Mouse (Mus musculus) c-Kit-negative CD71-positive TER-119-positive erythroid progenitor cells, embryonic 14.5 days (primary cell): Measurements from ENCODE around the gene Ptk7.

Experiments used
- DNase-seq: peaks from one replicate; pipeline ENCODE4 v3.0.0-alpha.2; 2013; ENCODE audit warnings: low read depth, low spot score

The Ptk7 gene

GRCm38 (mm10) chr17:46628791-46629684, at the start of gene Ptk7:
Gene Ptk7, minus strand, starts transcription at chr17:46629504.
- DNase-seq, result no peak

GRCm38 (mm10) chr17:46678911-46679310, 49.6 kb upstream of the Ptk7 start:
- DNase-seq, result no peak

GRCm38 (mm10) chr17:46678416-46678815, 49.1 kb upstream of the Ptk7 start, which contains the start of gene Mea1:
Gene Mea1, plus strand, starts transcription at chr17:46678793.
- DNase-seq, result no peak

- no peak for DNase-seq
Measured at GRCm38 (mm10) chr17:46674530-46675283, 45.4 kb upstream of the Ptk7 start.

- DNase-seq, result peak; percentile 80
Measured at GRCm38 (mm10) chr17:46673850-46674529, 44.7 kb upstream of the Ptk7 start, which contains the start of gene Rrp36. Gene Rrp36, minus strand, starts transcription at chr17:46674352.

GRCm38 (mm10) chr17:46669911-46670310, 40.6 kb upstream of the Ptk7 start:
- no peak for DNase-seq

GRCm38 (mm10) chr17:46667712-46668111, 38.4 kb upstream of the Ptk7 start:
- DNase-seq, result no peak

GRCm38 (mm10) chr17:46662730-46663129, 33.4 kb upstream of the Ptk7 start:
- no peak for DNase-seq

- no peak for DNase-seq
Measured at GRCm38 (mm10) chr17:46661981-46662380, 32.7 kb upstream of the Ptk7 start.

- DNase-seq, result no peak
Measured at GRCm38 (mm10) chr17:46661351-46661750, 32.0 kb upstream of the Ptk7 start.

GRCm38 (mm10) chr17:46656054-46656453, 26.8 kb upstream of the Ptk7 start:
- no peak for DNase-seq

GRCm38 (mm10) chr17:46651755-46652547, 22.6 kb upstream of the Ptk7 start:
- no peak for DNase-seq

GRCm38 (mm10) chr17:46651292-46651691, 22.0 kb upstream of the Ptk7 start:
- no peak for DNase-seq

GRCm38 (mm10) chr17:46650232-46651031, 21.1 kb upstream of the Ptk7 start, which contains the start of gene Cul7:
Gene Cul7, plus strand, starts transcription at chr17:46650337.
- DNase-seq, result peak; percentile 54

- no peak for DNase-seq
Measured at GRCm38 (mm10) chr17:46649811-46650210, 20.5 kb upstream of the Ptk7 start.

GRCm38 (mm10) chr17:46648436-46648835, 19.1 kb upstream of the Ptk7 start:
- no peak for DNase-seq

GRCm38 (mm10) chr17:46647279-46647678, 18.0 kb upstream of the Ptk7 start:
- no peak for DNase-seq

GRCm38 (mm10) chr17:46646322-46646662, 17.0 kb upstream of the Ptk7 start:
- DNase-seq, result no peak

GRCm38 (mm10) chr17:46645561-46646321, 16.4 kb upstream of the Ptk7 start, which contains the start of the genes Klc4 and Mrpl2:
Gene Klc4, minus strand, starts transcription at chr17:46646022.
Gene Mrpl2, plus strand, starts transcription at chr17:46646229.
- peak; percentile 96 for DNase-seq
